Mouse (Mus musculus): ENCODE measurements around the gene Zdhhc15. TPM values are rescaled to one million over a fixed set of nuclear protein-coding genes. Genes with fewer than 3 reads are reported as not detected.

Zdhhc15 gene
- polyA plus RNA-seq, 1 experiment from 2014 or later: 0.19 TPM

DNA sequence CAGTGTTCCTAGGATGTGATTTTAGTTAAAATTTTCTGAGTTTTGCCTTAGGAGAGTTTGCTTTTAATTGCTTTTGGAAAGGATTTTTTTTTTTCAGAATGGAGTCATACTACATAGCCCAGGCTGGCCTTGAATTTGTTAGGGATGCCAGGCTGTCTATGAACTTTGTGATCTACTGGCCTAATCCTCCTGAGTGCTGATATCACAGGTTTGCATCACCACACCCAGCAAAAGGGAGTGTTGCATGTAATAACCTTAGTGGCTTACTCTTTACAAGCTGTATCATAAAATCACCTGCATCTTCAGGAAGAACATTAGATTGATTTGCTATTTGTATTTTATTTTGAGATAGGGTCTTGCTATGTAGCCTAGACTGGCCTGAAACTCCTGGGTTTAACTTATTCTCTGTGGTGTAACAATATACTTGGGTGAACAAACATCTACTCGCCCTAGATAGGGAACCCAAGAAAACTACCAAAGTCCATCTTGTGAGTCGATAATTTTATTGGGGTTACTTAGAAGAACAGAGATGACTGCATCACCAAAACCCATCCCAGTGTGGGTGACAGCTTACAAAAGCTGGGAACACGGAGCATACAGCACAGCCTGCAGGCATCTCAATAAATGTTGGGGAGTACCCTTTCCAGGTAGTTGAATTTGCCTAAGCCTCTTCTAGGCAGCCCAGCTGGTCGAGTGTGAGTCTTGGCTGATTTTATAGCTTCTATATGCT, 181.1 kb downstream of the Zdhhc15 start:
- Histone ChIP-seq H3K79me2 (ENCODE audit: inconsistent target) (peaks cover 88% of the 10 kb centered on the region), H3K4me3 (ENCODE audit: inconsistent target) (no peak overlapping the region), H3K27ac (no peak overlapping the region), H3K36me3 (ENCODE audit: inconsistent target) (no peaks in the 10 kb centered on the region)
- 81% methylated on average over 4 of the region's 4 CpGs for WGBS (ENCODE audit: missing documents)

DNA sequence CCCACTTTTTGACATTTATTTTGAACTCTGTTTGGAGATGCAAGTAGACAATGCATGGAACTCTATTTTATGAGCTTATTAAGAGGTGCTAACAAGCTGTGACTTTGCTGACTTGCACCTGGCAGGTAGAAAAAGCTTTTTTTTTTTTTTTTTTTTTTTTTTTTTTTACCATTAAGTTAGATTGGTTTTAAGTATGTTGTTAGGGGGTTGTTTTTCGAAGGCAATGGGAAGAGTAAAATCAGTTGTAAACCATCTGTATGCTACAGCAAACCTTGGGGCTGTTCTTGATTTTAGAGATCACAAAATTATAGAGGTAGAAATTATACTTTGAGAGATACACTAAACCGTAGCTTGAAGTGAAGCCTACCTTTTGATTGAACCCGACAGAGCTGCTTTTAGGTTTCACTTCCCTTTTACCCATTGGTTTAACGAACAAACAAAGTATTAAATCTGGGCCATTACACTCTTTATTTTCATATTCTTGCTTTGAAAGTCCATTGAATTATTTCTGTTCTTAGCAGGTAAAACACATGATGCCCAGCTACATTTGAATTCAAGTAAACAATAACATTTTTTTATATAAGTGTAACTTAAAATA, 181.9 kb downstream of the Zdhhc15 start:
- H3K4me3 ChIP-seq (ENCODE audit: inconsistent target): no peak overlapping the region; the same call in 1 of the 2 replicates
- WGBS (ENCODE audit: missing documents): 36% methylated on average over 4 of the region's 4 CpGs
- peak overlapping the region; percentile 70 for H3K27ac ChIP-seq
- no peaks in the 10 kb centered on the region for H3K36me3 ChIP-seq (ENCODE audit: inconsistent target)
- H3K79me2 ChIP-seq (ENCODE audit: inconsistent target): peaks cover 89% of the 10 kb centered on the region

DNA sequence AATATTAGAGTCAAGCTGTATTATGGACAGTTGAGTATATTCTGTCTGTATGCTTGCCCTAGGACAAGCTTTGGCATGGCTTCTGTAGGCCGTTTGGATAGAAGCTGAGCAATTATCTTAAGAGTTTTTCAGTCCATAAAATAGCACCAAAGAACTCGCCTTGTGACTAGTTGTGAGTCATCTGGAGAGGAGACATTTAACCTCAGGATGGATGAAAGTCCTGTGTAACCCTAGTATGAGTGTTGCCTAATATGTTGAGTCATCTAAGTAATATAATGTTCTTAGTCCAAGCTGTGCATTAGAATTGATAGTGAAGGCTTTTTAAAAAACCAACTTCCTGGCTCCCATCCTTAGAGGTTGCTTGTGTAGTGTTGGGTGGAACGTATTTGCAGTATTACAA, 182.8 kb downstream of the Zdhhc15 start:
- Histone ChIP-seq H3K36me3 (ENCODE audit: inconsistent target) (no peaks in the 10 kb centered on the region), H3K4me3 (ENCODE audit: inconsistent target) (no peak overlapping the region), H3K27ac (peak overlapping the region; percentile 70), H3K79me2 (ENCODE audit: inconsistent target) (peaks cover 88% of the 10 kb centered on the region)
- WGBS (ENCODE audit: missing documents): 22% methylated on average over 2 of the region's 3 CpGs

Other genes with a start within 250 kb of the Zdhhc15 start
- gene Uprt, start 188.2 kb downstream of the Zdhhc15 start, polyA plus RNA-seq (2018): 7.0 to 17.1 TPM (median 12.5 TPM) in 3 replicates
- gene Magee2, start 186.2 kb upstream of the Zdhhc15 start, polyA plus RNA-seq (2018): not detected in 3 replicates

Data from macrophage (primary cell).